Mouse (Mus musculus) small intestine, adult 2 months (tissue): ENCODE results near the gene Tmem184a. TPM values are rescaled to one million over a fixed set of nuclear protein-coding genes. Genes with fewer than 3 reads are reported as not detected.
A peak's percentile ranks its signal among the peaks of the same experiment; 100 is the strongest.

Experiments
- H3K27ac ChIP-seq: fragments of 200-500 bp; 2 replicates; pipeline ENCODE4 v1.5.1; 2012; ENCODE audit warnings: low read depth, low read length, control low read depth, inconsistent platforms; ENCODE audit not compliant: insufficient read depth
- H3K27me3 ChIP-seq: fragments of 200-500 bp; 2 replicates; pipeline ENCODE4 v1.6.1; 2012; ENCODE audit warnings: mild to moderate bottlenecking, moderate library complexity, low read length, inconsistent platforms; ENCODE audit not compliant: control insufficient read depth, insufficient read depth
- H3K36me3 ChIP-seq: fragments of 200-500 bp; 2 replicates; pipeline ENCODE4 v1.6.1; 2012; ENCODE audit warnings: mild to moderate bottlenecking, low read length, control low read depth, inconsistent platforms; ENCODE audit not compliant: control insufficient read depth, insufficient read depth
- H3K4me1 ChIP-seq: fragments of 200-500 bp; 2 replicates; pipeline ENCODE4 v1.6.1; 2012; ENCODE audit warnings: low read length, inconsistent platforms, mixed read lengths; ENCODE audit not compliant: control insufficient read depth, insufficient read depth, insufficient read length
- H3K4me3 ChIP-seq: fragments of 200-500 bp; 2 replicates; pipeline ENCODE4 v1.5.1; 2012; ENCODE audit warnings: low read depth, mild to moderate bottlenecking, control low read depth, inconsistent platforms, low read length, moderate library complexity
- CTCF ChIP-seq: fragments of 200-500 bp; IDR thresholded peaks from 2 replicates; pipeline ENCODE4 v1.5.1; 2012; ENCODE audit warnings: low read depth, mild to moderate bottlenecking, control low read depth, inconsistent platforms, low read length, moderate library complexity, mixed read lengths; ENCODE audit not compliant: insufficient replicate concordance, insufficient read length; ENCODE audit errors: extremely low read depth
- POLR2A ChIP-seq: fragments of 200-500 bp; IDR thresholded peaks from 2 replicates; pipeline ENCODE4 v1.6.1; 2012; ENCODE audit warnings: low read depth, mild to moderate bottlenecking, control low read depth, inconsistent platforms, low read length, moderate library complexity
- WGBS: fragments of 180-500 bp; shearing (Covaris S2); methylation state at CpG from one replicate; pipeline ENCODE4 v1.1.7; 2018; 5-methylcytosine and 5-hydroxymethylcytosine counted together
- polyA plus RNA-seq: library from polyadenylated mRNA; depleted of rRNA; stranded (reverse); fragments of >200 nt; gene quantifications from 2 replicates; pipeline ENCODE4 v1.2.3, GENCODE M21; 2012; rRNA removed

Gene Tmem184a
- polyA plus RNA-seq, 1 experiment: 416 TPM

- TF ChIP-seq CTCF: no peak
- TF ChIP-seq POLR2A: no peak
- H3K4me1 ChIP-seq: no peaks in the 10 kb centered on the region
- peaks cover 81% of the 10 kb centered on the region for H3K36me3 ChIP-seq
- no peak overlapping the region for H3K4me3 ChIP-seq
- WGBS: 92% methylated on average over 8 of the region's 8 CpGs
- H3K27ac ChIP-seq: no peak overlapping the region
- H3K27me3 ChIP-seq: no peaks in the 10 kb centered on the region
Measured at GRCm38 (mm10) chr5:139768216-139768615, 51.5 kb downstream of the Tmem184a start.

GRCm38 (mm10) chr5:139764296-139764695 lies 55.4 kb downstream of the Tmem184a start:
- no peak for TF ChIP-seq POLR2A
- TF ChIP-seq CTCF: peak; percentile 45; the same call in 1 of the 2 replicates
- Histone ChIP-seq H3K27ac (no peak overlapping the region), H3K36me3 (peaks cover 81% of the 10 kb centered on the region), H3K4me1 (no peaks in the 10 kb centered on the region), H3K27me3 (no peaks in the 10 kb centered on the region), H3K4me3 (no peak overlapping the region)
- 79% methylated on average over 11 of the region's 11 CpGs for WGBS

- H3K4me1 ChIP-seq: no peaks in the 10 kb centered on the region
- 87% methylated on average over 16 of the region's 16 CpGs for WGBS
- no peak overlapping the region for H3K4me3 ChIP-seq
- H3K27me3 ChIP-seq: no peaks in the 10 kb centered on the region
- TF ChIP-seq CTCF (no peak), POLR2A (no peak)
- H3K36me3 ChIP-seq: peaks cover 73% of the 10 kb centered on the region
- no peak overlapping the region for H3K27ac ChIP-seq
Measured at GRCm38 (mm10) chr5:139758096-139758495, 61.6 kb downstream of the Tmem184a start.

- no peak for TF ChIP-seq POLR2A
- TF ChIP-seq CTCF: no peak
- H3K4me1 ChIP-seq: no peaks in the 10 kb centered on the region
- H3K27ac ChIP-seq: no peak overlapping the region
- H3K27me3 ChIP-seq: no peaks in the 10 kb centered on the region
- 94% methylated on average over 2 of the region's 2 CpGs for WGBS
- no peak overlapping the region for H3K4me3 ChIP-seq
- H3K36me3 ChIP-seq: peaks cover 62% of the 10 kb centered on the region
Measured at GRCm38 (mm10) chr5:139756586-139756985, 63.1 kb downstream of the Tmem184a start.

- H3K4me1 ChIP-seq: no peaks in the 10 kb centered on the region
- H3K27me3 ChIP-seq: no peaks in the 10 kb centered on the region
- WGBS: 87% methylated on average over 12 of the region's 12 CpGs
- peaks cover 60% of the 10 kb centered on the region for H3K36me3 ChIP-seq
- no peak overlapping the region for H3K4me3 ChIP-seq
- H3K27ac ChIP-seq: no peak overlapping the region
- TF ChIP-seq POLR2A (no peak), CTCF (no peak)
Measured at GRCm38 (mm10) chr5:139756135-139756534, 63.6 kb downstream of the Tmem184a start.

GRCm38 (mm10) chr5:139754753-139755152 lies 65.0 kb downstream of the Tmem184a start:
- peaks cover 50% of the 10 kb centered on the region for H3K36me3 ChIP-seq

More at GRCm38 (mm10) chr5:139754753-139755152, 65.0 kb downstream of the Tmem184a start:
- TF ChIP-seq POLR2A (no peak), CTCF (peak; percentile 72)
- H3K4me3 ChIP-seq: no peak overlapping the region
- no peak overlapping the region for H3K27ac ChIP-seq
- 26% methylated on average over 12 of the region's 12 CpGs for WGBS
- no peaks in the 10 kb centered on the region for H3K27me3 ChIP-seq
- peaks cover 7% of the 10 kb centered on the region for H3K4me1 ChIP-seq

Other genes with a start within 250 kb of the Tmem184a start
- gene Micall2, start 83.6 kb downstream of the Tmem184a start, polyA plus RNA-seq: 10.5 and 16.9 TPM in 2 replicates
- gene Ints1, start 44.2 kb downstream of the Tmem184a start, polyA plus RNA-seq: 46.9 and 86.6 TPM in 2 replicates
- gene Mafk, start 28.4 kb downstream of the Tmem184a start, polyA plus RNA-seq: 27.1 and 70.9 TPM in 2 replicates
- 0.28 TPM in 1 of 2 replicates, not detected in the other for gene Gm26938, start 6.5 kb upstream of the Tmem184a start, polyA plus RNA-seq
- gene Psmg3, start 7.0 kb upstream of the Tmem184a start, polyA plus RNA-seq: 18.2 and 20.9 TPM in 2 replicates
- gene Elfn1, start 88.0 kb upstream of the Tmem184a start, polyA plus RNA-seq: 0.11 and 0.34 TPM in 2 replicates